Mouse (Mus musculus) megakaryocyte, embryonic 14.5 days (primary cell): ENCODE data around the gene Ang.

Source experiments
- FLI1 ChIP-seq: IDR thresholded peaks from 2 replicates; pipeline ENCODE4 v1.6.1; 2012; ENCODE audit warnings: low read length, inconsistent platforms, mixed read lengths
- GATA1 ChIP-seq: IDR thresholded peaks from 3 replicates; pipeline ENCODE4 v1.6.1; 2012; ENCODE audit warnings: mixed read lengths, low read length, inconsistent platforms, borderline replicate concordance

- TF ChIP-seq FLI1 (no peak), GATA1 (no peak)
These were observed 37.8 kb upstream of the Ang start for GRCm38 (mm10) chr14:51053176-51053575.
